Mouse (Mus musculus): Measurements from ENCODE around the gene Ifitm10.

GRCm38 (mm10) chr7:142399250-142399649, 25.7 kb upstream of the Ifitm10 start:
- TF ChIP-seq POLR2A (IDR thresholded peaks at IDR 0.05; ENCODE audit: control insufficient read depth, extremely low read depth, insufficient read depth, low read length, poor library complexity) (no peak), CTCF (IDR thresholded peaks at IDR 0.05; ENCODE audit: borderline replicate concordance, control insufficient read depth, extremely low read depth, insufficient read depth, low read length, poor library complexity) (no peak)
